Comparison of ENCODE assay signal across 8 mouse cellular contexts in genomic region chr5:113079783-113080182, GRCm38 (mm10). TPM values are rescaled to one million over a fixed set of nuclear protein-coding genes. Genes with fewer than 3 reads are reported as not detected.
A peak's percentile ranks its signal among the peaks of the same experiment; 100 is the strongest.
DNase-seq lines count a peak whose midpoint lies in the region; ATAC-seq lines count a peak whose summit lies in the region.

No protein-coding gene starts in this region.

- no peaks in the 10 kb centered on the region for H3K36me3 ChIP-seq in forebrain, embryonic 14.5 days (ENCODE audit: control insufficient read depth, insufficient read depth, low read length)
- H3K36me3 ChIP-seq in limb, embryonic 10.5 days: no peaks in the 10 kb centered on the region
- no peaks in the 10 kb centered on the region for H3K36me3 ChIP-seq in neural tube, embryonic 15.5 days

- H3K4me2 ChIP-seq in forebrain, embryonic 14.5 days (ENCODE audit: low read length): peak overlapping the region; percentile 28
- peak overlapping the region; percentile 38 for H3K4me2 ChIP-seq in neural tube, embryonic 15.5 days

- H3K9me3 ChIP-seq in forebrain, embryonic 14.5 days (replicated peaks; ENCODE audit: control insufficient read depth, low read length): no peaks in the 10 kb centered on the region
- no peaks in the 10 kb centered on the region for H3K9me3 ChIP-seq in limb, embryonic 10.5 days (replicated peaks)
- no peaks in the 10 kb centered on the region for H3K9me3 ChIP-seq in neural tube, embryonic 15.5 days (replicated peaks)

- no peak overlapping the region for H3K4me3 ChIP-seq in forebrain, embryonic 14.5 days (ENCODE audit: low read depth, low read length)
- H3K4me3 ChIP-seq in limb, embryonic 10.5 days: peak overlapping the region; percentile 26
- no peak overlapping the region for H3K4me3 ChIP-seq in neural tube, embryonic 15.5 days (replicated peaks)

- no peaks in the 10 kb centered on the region for H3K27me3 ChIP-seq in forebrain, embryonic 14.5 days (replicated peaks; ENCODE audit: control insufficient read depth, insufficient read depth, low read length)
- H3K27me3 ChIP-seq in limb, embryonic 10.5 days (ENCODE audit: low read depth, poor library complexity, severe bottlenecking): 0 out of 2 replicates have a peak, but pooled peaks cover 2% of the 10 kb centered on the region
- H3K27me3 ChIP-seq in neural tube, embryonic 15.5 days (replicated peaks): no peaks in the 10 kb centered on the region; the same call in 1 of the 2 replicates

- no peaks in the 10 kb centered on the region for H3K4me1 ChIP-seq in forebrain, embryonic 14.5 days (ENCODE audit: control insufficient read depth, insufficient read depth, low read length)
- H3K4me1 ChIP-seq in limb, embryonic 10.5 days: peaks cover 15% of the 10 kb centered on the region; the same call in 1 of the 2 replicates
- peaks cover 10% of the 10 kb centered on the region; the same call in 1 of the 2 replicates for H3K4me1 ChIP-seq in neural tube, embryonic 15.5 days

- ATAC-seq in forebrain, embryonic 14.5 days: no peak
- ATAC-seq in neural tube, embryonic 15.5 days (ENCODE audit: low FRiP score): no peak

- no peak overlapping the region for H3K27ac ChIP-seq in forebrain, embryonic 14.5 days (ENCODE audit: low read depth, low read length)
- H3K27ac ChIP-seq in limb, embryonic 10.5 days: no peak overlapping the region
- no peak overlapping the region for H3K27ac ChIP-seq in neural tube, embryonic 15.5 days (replicated peaks)

- DNase-seq in adrenal gland, postnatal 25 days: peak; percentile 38
- DNase-seq in adrenal gland, adult 8-10 months: no peak
- peak; percentile 48 to 68 for DNase-seq in right cerebral cortex, postnatal 10 days (ENCODE audit: low spot score in 2 of 2)
- no peak for DNase-seq in right cerebral cortex, postnatal 36 days (ENCODE audit: low spot score in 2 of 2)
- DNase-seq in forebrain, embryonic 14.5 days (ENCODE audit: low spot score): peak; percentile 54
- peak; percentile 68 for DNase-seq in limb, embryonic 10.5 days (ENCODE audit: low spot score)
- no peak for DNase-seq in urinary bladder, adult 2 months (ENCODE audit: low spot score)

- no peak overlapping the region for H3K9ac ChIP-seq in forebrain, embryonic 14.5 days (ENCODE audit: low read length)
- no peak overlapping the region for H3K9ac ChIP-seq in neural tube, embryonic 15.5 days (replicated peaks)

- WGBS in forebrain, embryonic 14.5 days: 20% methylated on average over 21 of the region's 21 CpGs
- WGBS in limb, embryonic 10.5 days: 23% methylated on average over 21 of the region's 21 CpGs
- WGBS in neural tube, embryonic 15.5 days: 28% methylated on average over 21 of the region's 21 CpGs

RNA-seq across cellular contexts. Expression of gene Crybb3, which starts 1.6 kb away (rescaled TPM):
- 0.70 TPM in 1 of 2 replicates, not detected in the other for total RNA-seq in adrenal gland, postnatal 25 days (2021)
- 1 to 10 TPM in 2 of 4 experiments, under 1 TPM in 1, not detected in 1; 0.84 to 2.6 (median 2.3) TPM for total RNA-seq in adrenal gland, adult 8-10 months (2022)
- 0.48 and 0.70 TPM in 2 replicates for polyA plus RNA-seq in forebrain, embryonic 14.5 days (2014; fragmentation: Nextera tagmentation; extraction: Ambion mirVana)
- 0.33 and 0.59 TPM in 2 replicates for polyA plus RNA-seq in limb, embryonic 10.5 days (2016; fragmentation: Nextera tagmentation; extraction: Ambion mirVana)
- 1.2 and 1.5 TPM in 2 replicates for polyA plus RNA-seq in neural tube, embryonic 15.5 days (2015; fragmentation: Nextera tagmentation; extraction: Ambion mirVana)
- polyA plus RNA-seq in urinary bladder, adult 2 months (2012; rRNA removed): 5.4 and 6.1 TPM in 2 replicates

RNA-seq across cellular contexts. Expression of gene Crybb2, which starts 9.9 kb away (rescaled TPM):
- total RNA-seq in adrenal gland, postnatal 25 days (2021): not detected in 2 replicates
- total RNA-seq in adrenal gland, adult 8-10 months (2022): not detected
- polyA plus RNA-seq in forebrain, embryonic 14.5 days (2014; fragmentation: Nextera tagmentation; extraction: Ambion mirVana): not detected in 2 replicates
- polyA plus RNA-seq in limb, embryonic 10.5 days (2016; fragmentation: Nextera tagmentation; extraction: Ambion mirVana): not detected in 2 replicates
- polyA plus RNA-seq in neural tube, embryonic 15.5 days (2015; fragmentation: Nextera tagmentation; extraction: Ambion mirVana): not detected in 2 replicates
- not detected in 2 replicates for polyA plus RNA-seq in urinary bladder, adult 2 months (2012; rRNA removed)

Comparison
In these comparisons a context has a peak if more than half of its experiments do, and no peak if none do; other contexts are left out.
1. DNase-seq: peak in adrenal gland, postnatal 25 days (single experiment), right cerebral cortex, postnatal 10 days (2 of 2), forebrain, embryonic 14.5 days (single experiment) and limb, embryonic 10.5 days (single experiment); none in adrenal gland, adult 8-10 months (single experiment), right cerebral cortex, postnatal 36 days (0 of 2) and urinary bladder, adult 2 months (single experiment).